Mouse (Mus musculus) adrenal gland, postnatal 36 days (tissue): ENCODE data around the gene Armc3. TPM values are rescaled to one million over a fixed set of nuclear protein-coding genes. Genes with fewer than 3 reads are reported as not detected.

Experiments
- DNase-seq, 2 experiments: peaks; one replicate each; pipeline ENCODE4 v3.0.0; 2021; ENCODE audit warnings: mixed read lengths in 1 of 2
- long read RNA-seq, 2 experiments: library from polyadenylated mRNA; stranded (forward); transcript quantifications; one replicate each; pipeline ENCODE4 v2.0.0; 2021; ENCODE audit warnings: borderline sequencing depth in 2 of 2
- total RNA-seq, 2 experiments: library from RNA; stranded (reverse); gene quantifications; 2 replicates each; pipeline ENCODE4 v1.2.3; 2021

Gene Armc3
- total RNA-seq, result not detected
- long read RNA-seq, experiment 1, result 0 reads
- long read RNA-seq, experiment 2, result 0 reads

DNA sequence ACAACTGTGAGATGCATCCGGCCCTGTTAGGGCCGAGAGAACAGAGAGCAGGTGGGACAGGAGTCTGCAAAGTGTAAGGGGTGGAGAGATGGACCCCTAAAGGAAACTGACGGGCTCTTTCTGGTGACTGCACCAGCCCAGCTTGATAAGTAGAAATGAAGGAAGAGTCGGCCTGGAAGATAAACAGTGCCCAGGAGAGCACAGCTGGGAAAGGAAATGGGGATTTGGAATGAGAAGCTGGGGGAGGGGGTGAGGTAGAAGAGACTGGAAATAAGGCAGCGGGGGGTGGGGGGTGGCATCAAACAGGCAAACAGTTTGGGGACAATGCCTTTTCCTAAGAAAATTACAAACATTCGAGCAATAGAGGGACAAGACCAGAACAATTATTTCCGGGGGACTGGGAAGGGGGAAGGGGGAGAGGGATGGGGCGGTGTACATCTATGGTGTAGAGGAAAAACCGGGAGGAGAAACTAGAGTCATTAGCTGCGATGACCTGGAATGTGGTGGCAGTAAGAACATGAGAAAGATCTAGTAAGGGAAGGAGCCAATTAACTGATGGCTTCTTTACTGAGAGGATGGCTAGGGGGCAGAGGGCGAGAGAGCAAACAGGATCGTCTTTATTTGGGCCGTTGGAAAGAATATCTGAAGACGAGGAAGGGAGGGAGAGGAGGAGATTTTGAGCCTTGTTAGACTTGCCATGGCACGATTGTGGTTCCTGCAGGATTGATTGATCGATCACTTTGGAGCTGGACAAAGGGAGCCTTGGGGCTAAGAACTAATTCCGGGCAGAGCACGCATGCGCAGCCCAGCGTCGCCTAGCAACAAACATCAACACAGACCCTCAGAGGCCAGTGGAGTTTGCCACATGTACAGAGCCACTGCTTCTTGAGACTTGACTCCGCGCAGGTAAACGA is at the start of gene Armc3:
Gene Armc3, plus strand, starts transcription at position 851 of the 914 bp plus-strand sequence.
- DNase-seq, result peak; percentile 24 to 35

DNA sequence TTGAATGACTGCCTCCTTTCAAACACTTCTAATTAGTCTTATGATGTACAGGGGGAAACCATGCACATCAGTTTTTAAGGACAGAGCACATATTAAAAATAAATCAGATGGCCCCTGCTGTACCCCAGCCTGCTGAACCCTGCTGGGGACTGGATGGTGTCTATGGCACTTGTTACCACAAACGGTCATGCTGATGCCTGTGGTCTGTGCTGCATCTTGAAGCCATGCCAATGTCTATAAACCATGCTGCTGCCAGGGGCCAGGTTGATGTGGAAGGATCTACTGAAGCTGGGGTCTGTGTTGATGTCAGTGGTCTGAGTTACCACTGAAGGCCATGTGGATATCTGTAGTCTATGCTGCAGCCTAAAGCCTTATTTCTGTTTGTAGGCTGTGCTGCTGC is 46.4 kb upstream of the Armc3 start:
- no peak for DNase-seq

DNA sequence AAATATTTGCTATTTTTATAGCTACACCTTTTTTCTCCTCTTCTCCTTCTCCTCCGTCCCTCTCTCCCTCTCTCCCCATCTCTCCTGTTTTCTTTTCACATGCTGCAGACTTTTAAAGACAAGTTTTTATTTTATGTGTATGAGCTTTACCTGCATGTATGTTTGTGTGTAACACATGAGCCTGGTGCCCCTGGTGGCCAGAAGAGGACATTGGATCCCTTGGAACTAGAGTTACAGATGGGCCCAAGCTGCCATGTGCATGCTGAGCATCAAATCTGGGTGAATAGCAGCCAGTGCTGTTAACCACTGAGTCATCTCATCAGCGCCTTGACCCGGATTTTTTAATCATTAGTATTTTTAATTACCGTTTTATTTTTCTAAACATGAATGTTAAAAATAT is 42.9 kb upstream of the Armc3 start:
- peak; percentile 38 to 41 for DNase-seq

DNA sequence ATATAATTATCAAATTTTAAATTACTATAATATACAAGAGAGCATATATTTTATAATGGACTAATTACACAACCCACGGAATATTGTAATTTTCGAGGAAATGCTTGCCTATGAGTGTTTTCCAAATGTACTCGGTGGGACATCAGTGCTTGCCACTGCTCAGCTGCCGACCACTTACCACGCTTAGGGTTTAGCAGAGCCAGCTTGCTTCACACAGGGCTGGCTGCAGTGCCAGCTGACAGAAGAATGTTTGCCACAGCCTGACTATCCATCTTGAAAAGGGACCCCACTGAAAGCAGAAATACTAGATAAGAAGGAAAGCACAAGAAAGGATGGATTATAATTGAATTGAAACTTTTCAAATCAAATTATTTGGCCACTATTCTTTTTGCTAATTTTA is 39.6 kb upstream of the Armc3 start:
- DNase-seq, result no peak

DNA sequence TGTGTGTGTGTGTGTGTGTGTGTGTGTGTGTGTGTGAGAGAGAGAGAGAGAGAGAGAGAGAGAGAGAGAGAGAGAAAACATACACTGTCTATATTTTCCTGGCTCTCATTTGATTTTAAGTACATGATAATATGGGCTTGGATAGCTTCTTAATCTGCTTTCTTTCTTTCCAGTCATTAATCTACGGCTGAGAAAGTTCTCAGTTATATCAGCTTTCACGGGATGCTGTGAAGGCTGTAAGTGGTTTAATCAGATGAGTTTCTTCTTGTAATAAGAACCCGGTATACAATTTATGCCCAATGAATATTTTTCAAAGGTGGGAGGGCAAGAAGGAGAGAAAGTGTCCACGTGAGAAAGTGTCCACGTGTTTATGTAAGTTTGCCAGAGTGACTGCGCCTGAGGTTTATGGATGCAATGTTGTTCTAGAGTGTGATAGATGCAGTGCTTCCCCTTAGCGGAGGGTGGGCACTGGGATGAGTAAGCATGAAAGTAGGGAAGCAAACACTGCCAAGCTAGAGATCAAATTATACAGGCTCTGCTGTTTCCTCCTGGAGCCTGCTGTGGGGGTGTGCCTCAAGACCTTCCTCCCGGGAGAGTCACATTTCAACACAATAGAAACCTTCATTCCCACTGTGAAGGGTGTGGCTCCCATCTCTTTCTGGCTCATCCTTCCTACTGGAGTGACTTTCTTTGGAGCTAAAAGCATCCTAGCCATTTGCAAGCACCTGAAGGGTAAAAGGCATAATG is 38.6 kb upstream of the Armc3 start:
- peak in 1 of 2 experiments; percentile 7 for DNase-seq

DNA sequence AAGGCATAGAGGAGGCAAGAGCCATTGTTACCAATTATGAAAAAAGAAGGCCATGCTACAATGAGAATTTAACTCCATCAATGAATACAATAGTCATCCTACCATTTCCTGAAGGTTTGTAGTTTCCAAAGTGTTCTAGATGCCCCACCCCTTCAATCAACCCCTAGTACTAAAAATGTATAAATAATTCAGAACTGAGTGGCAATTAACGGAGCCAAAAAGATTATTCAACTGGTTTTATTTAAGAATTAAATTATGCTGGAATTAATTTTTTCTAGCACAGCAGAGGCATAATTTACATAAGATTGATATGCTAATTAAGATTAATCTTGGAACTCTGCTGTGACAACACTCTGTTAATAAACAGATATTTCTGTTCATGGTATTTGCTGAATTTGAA is 34.9 kb upstream of the Armc3 start:
- no peak for DNase-seq

DNA sequence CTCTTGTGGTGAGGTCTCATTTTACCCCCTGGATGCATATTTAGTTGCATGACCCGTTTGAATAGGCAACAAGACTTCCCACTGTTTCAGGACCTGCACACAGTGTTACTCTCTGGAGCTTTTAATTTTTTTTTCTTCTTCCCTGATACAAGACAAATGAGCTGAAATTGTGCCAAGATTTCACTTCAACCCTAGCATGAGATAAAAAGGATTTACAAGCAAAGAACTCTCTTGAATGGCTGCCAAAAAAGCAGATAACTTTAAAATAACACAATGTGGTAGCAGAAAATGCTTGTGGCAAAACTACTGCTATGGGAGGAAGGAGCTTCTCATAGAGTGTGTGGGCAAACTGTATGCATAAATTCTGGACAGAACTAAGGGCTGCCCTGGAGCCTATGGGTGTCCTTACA is 22.3 kb upstream of the Armc3 start:
- no peak for DNase-seq

DNA sequence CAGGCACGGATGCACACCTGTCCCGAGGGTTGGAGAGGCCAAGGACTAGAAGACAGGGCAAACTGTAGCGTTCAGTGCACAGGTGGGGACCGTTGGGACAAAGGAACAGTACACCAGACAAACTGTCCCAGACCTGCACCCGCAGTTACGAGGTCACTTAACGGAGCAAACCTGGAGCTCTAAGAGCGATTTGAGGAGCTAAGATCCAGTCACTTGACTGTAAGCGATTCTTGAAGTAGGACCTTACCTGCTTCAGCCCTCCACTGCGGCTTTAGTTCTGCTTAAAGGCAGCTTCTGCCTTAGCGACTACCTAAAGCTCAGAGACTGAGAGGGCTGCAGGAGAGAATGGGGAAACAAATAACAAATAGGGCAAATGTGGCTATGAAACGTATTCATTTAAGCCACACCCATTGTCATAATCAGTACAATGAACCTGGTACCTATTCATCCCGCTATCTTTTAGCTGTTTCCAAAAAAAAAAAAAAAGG is 308 bp downstream of the Armc3 start:
- DNase-seq, result no peak

DNA sequence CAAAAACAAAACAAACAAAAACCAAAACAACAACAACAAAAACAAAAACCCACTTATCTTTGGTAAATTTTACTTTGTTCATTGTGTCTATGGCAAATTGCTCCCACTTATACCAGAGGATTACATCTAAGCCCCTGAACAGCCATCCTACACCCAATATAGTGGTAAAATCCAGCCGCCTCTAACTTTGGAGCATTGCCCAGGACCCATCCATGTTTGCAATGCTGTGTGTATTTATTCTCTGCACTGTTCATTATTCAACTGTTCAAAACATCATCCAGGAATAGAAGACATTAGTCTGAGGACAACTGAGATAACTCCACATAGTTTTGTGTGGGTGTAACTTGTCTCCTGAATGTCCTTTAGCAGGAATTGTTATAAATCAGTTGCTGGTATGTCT is 1.0 kb downstream of the Armc3 start:
- no peak for DNase-seq

DNA sequence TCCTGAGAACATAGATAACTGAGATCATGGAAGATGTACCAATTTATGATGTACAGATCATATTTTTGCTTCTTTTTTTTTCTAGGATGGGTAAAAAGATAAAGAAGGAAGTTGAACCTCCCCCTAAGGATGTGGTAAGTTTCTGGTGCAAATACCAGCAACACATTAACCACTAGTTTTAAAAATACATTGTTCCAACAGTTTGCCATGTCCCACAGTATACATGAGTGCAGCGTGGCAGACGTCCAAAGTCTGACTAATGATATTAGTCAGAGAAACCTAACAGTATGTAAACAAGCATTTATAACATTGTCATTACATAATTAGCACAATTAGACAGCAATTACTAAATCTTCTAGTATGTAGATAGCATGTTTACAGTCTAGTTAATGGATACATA is 2.6 kb downstream of the Armc3 start:
- peak in 1 of 2 experiments; percentile 1 for DNase-seq

DNA sequence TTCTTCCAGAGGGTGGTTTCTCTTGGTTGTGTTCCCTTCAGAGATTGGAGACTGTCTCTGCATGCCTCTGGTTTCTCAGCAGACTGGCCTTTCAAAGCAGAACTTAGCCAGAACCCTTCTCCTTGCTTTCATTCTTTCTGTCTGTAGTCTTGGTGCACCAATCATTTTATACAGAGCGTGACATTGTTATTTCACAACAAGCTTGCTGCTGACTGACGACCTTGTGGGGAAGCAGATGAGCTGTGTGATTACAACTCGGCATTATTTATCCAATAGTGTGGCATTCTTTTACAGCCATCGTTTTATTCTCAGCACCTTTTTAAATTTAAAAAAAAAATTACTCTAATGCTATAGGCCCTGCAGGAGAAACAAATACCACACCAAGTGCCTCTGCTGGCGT is 35.2 kb downstream of the Armc3 start:
- DNase-seq, result no peak

DNA sequence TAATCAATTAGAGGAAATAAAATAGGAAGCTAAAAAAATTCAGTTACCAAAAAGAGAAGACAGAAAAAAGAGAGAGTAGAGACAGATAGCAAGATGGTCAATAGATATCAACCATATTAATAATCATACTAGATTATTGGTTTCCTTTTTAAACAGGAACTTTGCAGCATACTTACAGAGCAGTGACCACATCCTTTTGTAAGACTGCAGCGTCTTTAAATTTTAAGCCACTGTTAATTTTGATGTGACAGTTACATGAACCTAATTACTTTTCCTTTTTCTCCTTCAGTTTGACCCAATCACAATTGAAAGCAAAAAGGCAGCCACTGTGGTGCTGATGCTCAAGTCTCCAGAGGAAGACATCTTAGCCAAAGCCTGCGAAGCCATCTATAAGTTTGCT is 36.1 kb downstream of the Armc3 start:
- DNase-seq, result no peak

DNA sequence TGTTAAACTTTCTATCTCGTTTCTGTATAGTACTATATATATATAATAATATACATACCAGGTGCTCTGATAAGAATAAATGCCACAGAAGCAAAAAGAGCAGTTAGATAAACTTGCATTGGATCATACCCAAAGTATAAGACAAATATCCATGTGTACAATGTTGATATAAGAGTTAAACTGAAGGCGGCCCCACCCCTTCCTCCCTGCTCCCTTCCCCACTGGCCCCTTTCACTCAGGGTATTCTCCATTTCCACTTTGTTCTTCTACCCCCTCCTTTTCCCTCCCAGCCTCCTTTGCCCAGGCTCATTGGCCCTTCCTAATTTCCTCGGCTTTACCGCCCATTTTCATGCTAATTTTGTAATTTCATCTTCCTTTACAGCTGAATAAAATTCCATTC is 36.5 kb downstream of the Armc3 start:
- DNase-seq, result no peak

DNA sequence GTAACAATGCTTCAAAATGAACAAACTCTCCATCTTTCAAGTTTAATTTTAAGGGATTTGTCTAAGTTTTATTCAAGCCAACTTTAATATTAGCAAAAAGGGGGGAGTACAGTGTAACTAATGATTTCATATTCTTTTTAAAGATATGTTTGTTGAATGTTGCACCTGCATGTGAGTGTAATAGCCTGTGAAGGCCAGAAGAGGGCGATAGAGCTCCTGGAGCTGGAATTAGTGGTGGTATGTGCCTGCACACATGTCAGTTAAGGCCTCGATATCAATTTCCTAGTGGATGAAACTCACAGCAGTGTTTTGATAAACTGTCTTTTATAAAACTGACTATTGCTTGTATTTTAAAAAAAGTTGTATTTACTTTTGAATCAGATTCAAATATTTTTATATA is 39.7 kb downstream of the Armc3 start:
- no peak for DNase-seq

DNA sequence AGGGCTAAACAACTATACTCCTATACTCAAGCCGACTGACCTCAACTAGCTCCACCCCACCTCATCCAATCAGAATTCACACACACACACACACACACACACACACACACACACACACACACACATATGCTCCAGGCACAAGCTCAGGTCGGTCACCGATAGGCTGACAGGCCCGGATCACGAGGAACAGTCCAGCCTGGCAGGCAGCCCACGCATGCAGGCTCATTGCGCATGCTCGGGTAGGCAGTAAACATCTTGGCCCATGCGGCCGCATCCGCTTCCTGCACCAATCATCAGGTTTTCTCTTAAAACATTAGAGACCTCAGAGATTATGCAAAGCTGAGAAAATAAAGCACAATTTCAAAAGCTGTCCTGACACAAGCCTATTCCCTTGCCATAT is 50.5 kb downstream of the Armc3 start:
- DNase-seq, result no peak

DNA sequence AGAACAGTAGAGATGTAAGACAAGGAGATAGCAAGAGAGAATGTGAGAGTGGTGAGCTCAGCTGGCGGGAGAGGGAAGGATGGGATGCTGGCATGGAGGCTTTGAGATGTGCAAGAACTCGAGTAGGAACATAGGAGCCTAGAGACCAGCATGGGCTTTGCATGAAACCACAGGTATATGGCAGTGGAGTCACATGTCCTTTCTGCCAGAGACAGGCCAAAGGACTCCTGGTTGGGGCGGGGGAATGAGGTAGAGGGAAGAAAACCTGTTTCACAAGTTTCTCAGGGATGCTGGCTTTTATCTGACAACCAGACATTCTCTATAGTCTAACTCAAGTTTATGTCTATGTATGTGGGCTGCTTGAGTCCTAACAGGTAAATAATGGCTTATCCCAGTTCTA is 55.9 kb downstream of the Armc3 start:
- DNase-seq, result no peak

DNA sequence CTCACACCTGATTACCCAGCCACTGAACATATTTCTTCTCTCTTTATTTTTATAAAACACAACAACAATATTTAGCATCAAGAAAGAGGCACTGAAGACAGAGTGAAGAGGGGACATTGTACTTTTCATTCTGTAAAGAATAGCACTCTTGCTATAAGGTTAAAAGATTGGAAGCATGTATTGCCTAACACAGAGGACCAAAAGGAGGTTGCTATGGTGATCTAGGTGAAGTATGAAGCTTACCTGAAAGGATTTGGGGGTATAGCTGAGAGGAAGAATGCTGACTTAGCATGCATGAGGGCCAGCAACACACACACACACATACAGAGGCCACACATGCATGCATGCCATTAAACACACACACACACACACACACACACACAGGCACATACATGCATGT is 58.2 kb downstream of the Armc3 start:
- no peak for DNase-seq

DNA sequence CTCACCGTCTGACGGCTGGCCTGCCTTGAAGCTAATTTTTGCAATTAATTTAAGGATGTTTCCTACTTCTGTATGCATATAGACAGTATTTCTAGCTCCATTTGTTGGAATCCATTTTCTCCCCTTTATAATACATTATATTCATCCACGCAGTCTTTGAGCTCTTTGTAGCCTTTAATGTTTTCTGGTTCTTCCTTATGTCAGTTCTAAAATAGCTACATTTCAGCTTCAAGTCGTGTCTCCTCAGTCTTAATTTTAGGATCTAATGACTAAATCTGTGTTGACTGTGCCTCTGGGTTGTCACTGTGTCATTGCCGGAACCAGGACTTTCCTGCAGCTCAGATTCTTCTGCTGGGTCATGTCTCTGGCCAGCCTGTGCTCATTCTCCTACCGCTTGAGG is 61.3 kb downstream of the Armc3 start:
- DNase-seq, result no peak

DNA sequence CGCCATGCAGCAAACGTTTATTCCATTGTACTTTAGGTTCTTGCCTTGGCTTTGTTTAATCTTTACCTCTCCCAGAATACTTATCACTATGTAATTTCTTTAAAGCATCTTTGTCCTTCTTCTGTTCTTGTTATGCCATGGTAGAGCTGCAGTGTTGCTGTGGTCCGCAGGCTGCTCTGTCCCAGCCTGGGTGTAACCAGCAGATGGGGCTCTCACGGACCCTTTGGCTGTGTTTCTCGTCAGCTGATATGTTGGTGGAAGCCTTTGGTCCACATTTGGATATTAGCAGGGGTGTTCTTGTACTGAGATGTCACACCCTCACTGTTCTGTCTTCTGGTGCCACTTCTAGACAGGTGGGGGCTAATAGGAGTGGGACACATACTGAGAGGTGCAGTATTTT is 64.3 kb downstream of the Armc3 start:
- peak in 1 of 2 experiments; percentile 4 for DNase-seq

DNA sequence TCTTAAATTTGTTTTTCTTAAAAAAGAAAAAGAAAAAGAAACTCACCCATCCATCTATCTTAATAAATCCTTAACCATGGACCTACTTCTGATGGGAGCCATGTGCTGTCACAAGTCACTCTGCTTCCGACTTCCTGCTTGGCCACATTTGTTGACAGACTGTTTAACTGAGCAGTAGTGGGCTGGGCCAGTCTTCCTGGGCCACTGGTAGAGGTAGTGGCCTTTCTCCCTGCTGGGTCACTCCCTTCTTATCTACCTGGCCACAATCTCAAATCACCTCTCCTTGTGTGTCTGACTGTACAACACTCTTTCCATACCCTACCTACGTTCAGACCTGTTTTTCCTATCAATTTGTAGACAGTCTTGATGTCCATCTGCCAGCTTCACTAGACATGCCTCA is 66.7 kb downstream of the Armc3 start:
- no peak for DNase-seq

DNA sequence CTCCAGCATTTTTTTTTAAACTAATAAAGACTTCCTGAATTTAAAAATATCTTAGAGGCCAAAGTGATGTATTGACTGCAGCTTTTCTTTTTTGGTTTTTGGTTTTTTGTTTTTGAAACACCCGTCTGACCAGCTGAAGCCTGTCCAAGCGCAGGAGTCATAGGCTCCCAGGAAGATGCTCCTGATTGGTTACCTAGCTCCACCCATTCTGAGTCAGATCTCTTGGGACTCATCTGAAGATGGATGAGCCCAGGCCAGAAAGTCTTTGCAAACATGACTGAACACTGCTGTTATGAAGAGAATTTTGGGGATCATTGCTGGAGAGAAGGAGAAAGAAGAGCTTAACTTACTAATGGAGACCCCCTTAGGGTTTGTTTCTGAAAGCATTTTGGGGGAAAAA is 68.3 kb downstream of the Armc3 start:
- DNase-seq, result no peak

DNA sequence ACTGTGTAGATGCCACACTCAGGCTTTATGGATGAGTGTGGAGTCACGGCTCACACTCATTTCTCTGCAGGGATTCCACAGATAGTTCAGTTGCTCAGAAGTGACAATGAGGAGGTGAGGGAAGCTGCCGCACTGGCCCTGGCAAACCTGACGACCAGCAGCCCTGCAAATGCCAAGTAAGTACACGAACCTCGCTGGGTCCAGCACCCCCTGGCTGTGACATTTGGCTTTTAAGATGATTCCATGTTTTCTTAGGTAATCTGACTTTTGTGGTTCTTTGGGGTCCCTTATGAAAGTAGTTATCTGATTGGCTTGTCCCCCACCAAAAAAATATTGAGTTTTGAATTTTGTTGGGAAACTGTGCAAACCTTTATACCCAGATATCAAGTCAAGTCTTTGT is 70.9 kb downstream of the Armc3 start:
- DNase-seq, result no peak

DNA sequence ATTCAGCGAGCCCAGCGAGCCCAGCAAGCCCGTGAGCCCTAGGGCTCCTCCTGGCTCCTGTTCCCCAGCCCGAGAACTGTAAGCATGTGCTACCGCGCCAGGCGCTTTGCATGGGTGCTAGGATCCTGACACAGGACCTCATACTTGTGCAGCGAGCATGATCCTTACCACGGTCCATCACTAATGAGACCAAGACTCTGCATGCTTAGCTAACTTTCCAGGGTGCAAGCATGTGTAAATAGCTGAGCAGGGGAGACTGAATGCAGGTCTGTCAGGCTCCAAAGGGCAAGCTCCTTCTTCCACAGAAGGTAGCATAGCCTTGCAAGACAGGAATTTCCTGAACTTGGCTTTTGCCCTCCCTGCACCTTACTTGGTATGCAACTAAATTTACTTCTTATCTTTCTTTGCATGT is 71.6 kb downstream of the Armc3 start:
- DNase-seq, result no peak
